Mouse (Mus musculus) cerebellum, adult (tissue): ENCODE results near the gene C5ar2.
"Not testable (repeated sequence)": the region's sequence is repeated elsewhere in the genome, so short reads cannot be mapped to it uniquely, and the experiment has no call there.

Experiments
- ATAC-seq: cut with Nextera tagmentation; 2 replicates; pipeline ENCODE4 v1.9.2; 2017; ENCODE audit warnings: mild to moderate bottlenecking, moderate library complexity, mixed read lengths; ENCODE audit not compliant: insufficient number of reproducible peaks, low FRiP score, low TSS enrichment

C5ar2 gene

DNA sequence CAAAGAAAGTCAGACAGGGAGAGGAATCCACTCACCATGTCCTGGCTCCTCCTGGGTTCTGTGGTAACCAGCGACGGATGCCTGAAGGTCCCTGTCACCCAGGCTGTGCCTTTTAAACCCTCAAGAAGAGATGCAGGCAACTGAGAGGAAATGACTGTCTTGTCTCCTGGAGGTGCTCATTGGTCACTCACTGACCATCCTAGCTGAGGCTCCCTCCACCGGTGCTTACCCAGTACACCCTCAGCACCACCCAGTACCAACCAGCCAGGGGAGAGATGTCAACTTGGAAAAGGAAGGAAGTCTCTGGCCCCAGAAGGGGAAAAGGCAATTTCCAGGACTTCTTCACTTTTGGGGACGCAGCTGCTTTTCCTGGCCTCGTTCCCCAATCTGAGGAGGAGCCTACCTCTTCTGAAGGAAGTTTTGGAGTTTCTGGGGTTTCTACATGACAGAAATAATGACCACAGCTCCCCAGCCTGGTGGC lies 15.2 kb upstream of the C5ar2 start, which contains the start of gene C5ar1:
Gene C5ar1 (minus strand): TSS at position 431 of the 481 bp plus-strand sequence.
- no peak for ATAC-seq

DNA sequence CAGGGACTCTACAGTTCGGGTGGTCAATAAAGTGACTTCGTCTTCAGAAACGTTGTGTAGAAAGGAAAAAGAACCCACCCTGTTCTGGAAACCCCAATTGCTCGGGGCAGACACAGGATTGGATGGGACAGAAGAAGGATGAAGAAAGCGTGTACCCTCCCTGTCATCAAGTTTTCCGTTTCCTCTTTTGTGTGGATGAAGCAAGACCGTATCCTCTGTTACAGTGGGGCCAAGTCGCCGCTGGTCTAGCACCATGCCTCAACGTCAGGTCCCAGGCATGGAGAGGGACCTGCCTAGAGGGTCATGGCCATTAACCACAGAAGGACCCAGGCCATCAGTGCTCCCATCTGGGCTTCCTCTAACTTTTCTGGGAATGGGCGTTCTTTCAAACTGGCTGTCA lies 13.9 kb upstream of the C5ar2 start:
- ATAC-seq = no peak

DNA sequence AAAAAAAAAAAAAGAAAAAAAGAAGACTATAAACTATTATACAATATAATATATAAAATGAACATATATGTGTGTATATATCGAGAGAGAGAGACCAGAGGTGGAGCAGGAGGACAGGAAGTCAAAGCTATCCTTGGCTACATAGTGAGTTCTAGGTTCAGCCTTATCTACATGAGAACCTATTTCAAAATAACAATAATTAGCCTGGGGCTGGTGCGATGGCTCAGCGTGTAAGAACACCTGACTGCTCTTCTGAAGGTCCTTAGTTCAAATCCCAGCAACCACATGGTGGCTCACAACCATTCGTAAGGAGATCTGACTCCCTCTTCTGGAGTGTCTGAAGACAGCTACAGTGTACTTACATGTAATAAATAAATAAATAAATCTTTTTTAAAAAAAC lies 12.0 kb upstream of the C5ar2 start:
- not testable (repeated sequence) for ATAC-seq

DNA sequence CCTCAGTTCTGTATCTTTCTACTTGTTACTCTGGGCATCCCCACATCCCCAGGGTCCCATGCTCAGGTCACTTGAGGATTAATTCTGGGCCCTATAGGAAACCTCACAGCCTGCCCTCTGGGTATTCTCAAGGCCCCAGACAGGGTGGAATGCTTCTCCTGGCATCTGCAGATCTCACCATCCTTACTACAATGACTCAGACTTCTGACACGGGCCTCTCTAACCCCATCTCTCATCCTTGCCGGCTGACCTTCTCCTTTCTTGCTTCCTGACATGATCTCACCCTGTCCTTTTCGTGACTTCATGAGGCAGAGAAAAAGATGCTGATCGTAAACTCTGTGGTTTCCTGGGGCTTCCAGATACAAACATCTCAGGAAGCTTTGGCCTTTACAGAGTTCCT lies 10.2 kb upstream of the C5ar2 start:
- ATAC-seq = no peak

DNA sequence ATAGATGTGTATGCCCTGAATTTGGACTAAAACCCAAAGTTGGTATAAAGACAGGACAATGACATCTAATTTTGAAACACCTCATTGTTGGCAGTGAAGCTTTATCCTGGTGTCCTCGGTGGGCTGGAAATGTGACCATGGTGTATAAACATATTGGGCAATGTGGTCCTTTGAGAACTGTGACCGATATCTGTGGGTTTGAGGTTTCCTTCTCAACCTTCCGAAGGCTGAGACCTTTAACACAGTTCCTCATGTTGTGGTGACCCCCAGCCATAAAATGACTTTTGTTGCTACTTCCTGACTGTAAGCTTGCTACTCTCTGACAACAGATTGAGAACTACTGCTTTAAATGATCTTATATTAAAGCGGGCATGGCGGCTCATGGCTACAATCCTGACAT lies 6.7 kb upstream of the C5ar2 start:
- no peak for ATAC-seq

DNA sequence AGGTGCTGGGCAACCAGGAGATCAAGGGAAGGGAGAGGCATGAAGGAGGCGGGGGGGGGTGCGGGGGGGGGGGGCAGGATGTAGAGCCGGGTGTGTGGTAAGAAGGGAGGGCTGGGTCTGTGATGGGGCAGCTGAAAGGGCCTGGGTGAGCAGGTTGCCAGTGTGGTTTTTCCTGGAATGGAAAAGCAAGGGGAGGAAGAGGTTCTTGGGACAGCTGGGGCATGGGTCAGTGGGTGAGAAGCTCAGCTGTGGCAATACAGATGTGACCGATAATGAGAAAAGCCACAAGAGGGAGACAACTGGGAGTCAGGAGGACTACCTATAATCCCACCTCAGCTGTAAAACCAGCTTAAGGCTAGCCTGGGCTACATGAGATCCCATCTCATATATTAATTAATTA lies 2.0 kb upstream of the C5ar2 start:
- no peak for ATAC-seq

DNA sequence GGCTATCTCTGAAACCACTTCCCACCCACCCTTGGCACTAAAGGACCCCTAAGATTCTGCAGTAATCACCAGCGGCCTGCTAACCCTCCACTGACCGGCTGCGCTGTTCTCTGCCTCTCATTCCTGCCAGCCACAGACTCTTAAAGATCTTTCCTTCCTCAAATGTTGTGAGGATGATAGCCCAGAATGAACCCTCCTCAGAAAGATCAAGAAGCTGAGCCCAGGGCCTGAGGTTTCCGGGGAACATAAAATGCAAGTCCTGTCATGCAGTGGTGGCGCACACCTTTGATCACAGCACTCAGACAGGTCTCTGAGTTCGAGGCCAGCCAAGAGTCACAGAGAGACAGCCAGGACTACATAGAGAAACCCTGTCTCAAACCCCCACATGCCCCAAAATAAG lies 1.8 kb downstream of the C5ar2 start:
- ATAC-seq = no peak

DNA sequence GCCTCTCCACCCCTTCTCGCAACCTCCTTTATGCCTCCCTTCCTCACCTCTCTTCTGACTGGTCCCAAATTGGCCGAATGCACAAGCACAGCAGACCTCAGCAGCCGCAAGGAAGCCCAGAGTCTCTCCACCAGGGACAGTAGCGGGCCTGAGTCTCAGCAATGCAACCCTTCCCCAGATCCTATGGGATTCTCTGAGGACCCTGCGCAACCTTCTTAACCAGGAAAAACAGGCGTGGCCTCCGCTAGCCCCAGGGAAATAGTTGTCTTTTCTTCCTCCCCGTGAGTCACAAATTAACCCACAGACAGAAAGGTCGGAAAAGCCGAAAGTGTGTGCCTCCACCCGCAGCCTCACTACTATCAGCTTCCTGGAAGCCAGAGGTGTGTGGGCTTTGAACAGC lies 2.2 kb downstream of the C5ar2 start:
- ATAC-seq = no peak

DNA sequence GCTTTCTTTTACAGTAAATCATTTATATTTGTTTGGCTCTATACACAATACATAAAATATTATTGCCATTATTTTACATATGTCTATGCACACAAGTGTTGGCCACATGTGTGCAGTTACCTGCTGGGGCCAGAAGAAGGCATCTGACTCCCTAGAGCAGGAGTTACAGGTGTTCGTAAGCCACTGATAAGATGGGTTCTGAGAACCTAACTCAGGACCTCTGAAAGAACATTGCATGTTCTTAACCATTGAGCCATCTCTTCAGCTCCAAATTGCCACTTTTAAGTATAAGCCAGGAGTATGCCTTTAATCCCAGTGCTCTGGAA lies 3.0 kb downstream of the C5ar2 start:
- no peak for ATAC-seq

DNA sequence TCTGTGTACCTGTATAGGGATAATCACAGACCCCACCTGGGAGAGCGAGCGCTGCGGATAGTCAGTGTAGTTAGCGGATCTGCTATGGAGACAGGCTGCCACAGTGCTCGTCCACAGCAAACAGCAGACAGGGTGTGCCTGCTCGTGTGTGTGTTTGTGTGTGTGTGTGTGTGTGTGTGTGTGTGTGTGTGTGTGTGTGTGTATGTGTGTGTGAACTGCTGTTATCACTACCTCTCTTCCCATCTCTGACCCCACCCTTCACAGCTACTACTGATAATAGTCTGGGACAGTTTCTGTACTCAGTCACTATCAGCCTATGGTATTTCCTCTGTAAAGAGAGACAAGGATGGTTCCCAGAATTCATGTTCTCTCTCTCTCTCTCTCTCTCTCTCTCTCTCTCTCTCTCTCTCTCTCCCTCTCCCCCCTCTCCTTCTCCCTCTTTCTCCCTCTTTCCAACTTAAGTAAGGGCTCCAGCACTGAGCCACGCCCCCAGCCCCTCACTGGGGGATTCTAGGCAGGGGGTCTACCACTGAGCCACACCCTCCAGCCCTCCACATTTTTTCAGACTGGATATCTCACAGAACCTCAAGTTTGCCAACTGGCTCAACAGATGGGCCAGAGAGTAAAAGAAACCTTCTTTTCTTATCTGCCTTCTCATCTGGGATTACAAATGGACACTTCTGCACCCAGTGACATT lies 3.5 kb downstream of the C5ar2 start:
- no peak for ATAC-seq

DNA sequence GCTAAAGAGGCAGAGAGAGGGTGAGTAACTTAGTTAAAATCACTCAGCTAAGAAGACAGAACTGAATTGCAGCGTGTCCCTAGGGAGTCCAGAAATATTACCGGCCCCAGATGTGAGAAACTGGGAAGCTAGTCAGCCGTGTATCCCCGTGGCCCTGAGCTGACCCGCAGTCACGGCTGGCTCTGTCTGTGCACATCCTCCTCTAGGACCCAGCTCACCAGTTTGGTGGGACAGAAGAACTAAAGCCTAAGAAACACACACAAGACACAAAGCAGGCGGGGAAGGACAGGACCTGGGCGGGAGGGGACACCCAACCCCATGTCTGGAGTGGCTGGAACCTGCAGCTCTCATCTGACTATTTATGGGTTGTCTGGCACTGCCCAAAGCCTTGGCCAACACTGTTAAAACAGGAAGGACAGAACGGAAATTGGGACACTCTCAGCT lies 4.4 kb downstream of the C5ar2 start:
- peak; percentile 66; the same call in 1 of the 2 replicates for ATAC-seq

DNA sequence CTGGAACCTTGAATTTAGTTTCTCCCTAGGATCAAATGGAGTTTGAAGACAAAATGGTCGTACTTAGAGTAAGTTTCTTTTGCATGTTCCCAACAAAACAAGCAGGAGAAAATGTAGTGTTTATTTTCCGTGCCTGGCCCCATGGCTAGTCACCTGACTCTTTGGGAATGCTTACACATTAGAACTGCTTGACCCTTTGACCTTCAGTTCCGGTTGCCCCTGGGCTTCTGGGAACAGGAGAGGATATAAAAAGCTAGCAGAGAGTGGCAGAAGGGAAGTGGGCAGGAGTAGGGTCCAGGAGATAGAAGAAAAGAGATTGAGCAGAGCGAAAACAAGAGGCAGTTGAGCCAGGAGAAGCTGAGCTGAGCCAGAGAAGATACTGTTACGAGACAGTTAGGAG lies 14.1 kb downstream of the C5ar2 start:
- ATAC-seq = no peak

DNA sequence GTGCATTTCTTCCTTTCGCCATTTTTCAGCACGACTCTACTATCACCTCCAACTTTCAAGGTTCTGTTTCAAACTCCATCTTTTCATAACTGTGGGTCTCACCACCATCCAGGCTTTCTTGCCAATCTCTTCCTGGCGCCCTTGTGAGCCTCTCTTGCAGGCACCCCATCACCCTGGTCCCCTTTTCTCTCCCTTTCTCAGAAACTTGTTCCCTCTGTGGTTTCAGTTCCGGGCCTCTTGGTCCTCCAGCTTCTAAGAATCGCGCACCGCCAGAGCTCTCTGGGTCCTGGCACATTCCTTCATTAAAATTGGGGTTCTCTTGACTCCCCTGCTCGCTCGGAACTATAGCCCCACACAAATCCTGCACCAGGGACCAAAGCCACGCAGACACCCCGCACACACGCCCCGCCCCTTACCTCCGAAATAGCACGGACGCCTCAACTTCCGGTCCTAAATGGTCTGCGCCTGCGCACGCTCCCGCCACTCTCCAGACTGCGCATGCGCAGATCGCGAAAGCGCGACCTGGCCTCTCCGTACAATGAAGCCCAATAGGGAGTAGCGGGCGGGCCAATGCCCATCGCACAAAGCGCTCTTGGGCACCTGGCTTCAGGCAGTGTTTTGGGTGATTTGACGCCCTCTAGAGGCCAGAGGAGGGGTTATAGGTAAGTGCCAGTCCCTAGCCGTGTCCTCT lies 22.2 kb downstream of the C5ar2 start, which contains the start of gene Dhx34:
Gene Dhx34 (minus strand): TSS at position 456 of the 691 bp plus-strand sequence.
- ATAC-seq = peak; percentile 99

DNA sequence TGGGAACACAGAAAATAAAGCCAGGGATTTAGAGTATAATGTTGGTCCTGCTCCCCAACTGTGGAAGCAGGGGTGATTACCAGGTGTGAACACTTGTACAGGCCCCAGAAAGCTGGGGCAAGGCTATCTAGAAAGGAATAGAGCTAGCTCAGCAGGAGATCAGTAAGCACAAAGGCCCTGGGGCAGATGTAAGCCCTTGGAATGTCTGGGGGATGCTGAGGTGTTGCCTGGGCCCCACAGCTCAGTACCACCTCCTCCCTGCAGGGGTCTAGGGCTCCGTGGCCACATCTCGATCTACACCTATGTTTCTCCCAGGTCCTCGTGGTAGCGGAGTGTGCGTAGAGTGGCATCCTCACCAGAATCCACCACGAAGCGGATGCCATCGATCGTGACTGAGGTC lies 30.0 kb downstream of the C5ar2 start:
- ATAC-seq = no peak

DNA sequence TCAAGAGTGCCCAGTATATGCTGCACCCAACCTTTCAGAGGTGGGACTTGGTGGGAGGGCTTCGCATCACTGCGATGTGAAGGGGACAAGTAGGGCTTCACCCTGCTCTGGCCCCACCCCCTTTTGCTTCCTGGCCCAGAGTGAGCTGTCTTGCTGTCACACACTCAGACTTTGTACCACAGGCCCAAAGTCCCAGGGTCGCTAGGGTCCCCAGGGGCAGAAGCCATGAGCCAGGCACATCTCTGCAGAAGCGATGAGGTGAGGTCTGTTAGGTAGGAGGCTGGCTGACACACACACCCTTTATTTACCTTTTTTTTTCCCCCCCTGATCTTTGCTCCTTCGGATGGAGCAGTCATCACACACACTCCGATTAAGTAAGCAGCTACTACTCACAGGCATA lies 30.8 kb downstream of the C5ar2 start:
- no peak for ATAC-seq

DNA sequence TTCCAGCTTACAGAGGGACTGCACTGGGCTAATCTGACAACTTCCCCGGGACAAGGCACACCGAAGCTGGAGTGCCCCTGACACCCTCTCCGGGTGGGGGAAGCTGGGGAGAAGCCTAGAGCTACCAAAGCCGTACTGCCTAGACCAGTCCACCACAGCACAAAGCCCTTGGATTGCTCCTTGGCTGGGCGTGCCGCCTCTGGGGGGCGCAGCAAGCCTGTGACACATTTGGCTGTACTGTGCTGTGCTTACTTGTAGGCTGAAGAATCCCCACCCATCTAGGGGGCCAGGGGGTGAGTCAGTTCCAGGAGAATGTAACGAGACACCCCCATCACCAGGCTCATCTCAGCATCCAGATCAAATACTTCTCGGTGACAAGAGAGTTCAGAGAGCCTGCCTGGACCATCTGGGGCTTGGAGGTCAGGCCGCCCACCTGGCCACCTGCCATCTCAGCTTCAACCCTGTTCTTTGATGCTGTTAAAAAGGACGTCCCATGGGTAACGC lies 33.0 kb downstream of the C5ar2 start:
- ATAC-seq = no peak

DNA sequence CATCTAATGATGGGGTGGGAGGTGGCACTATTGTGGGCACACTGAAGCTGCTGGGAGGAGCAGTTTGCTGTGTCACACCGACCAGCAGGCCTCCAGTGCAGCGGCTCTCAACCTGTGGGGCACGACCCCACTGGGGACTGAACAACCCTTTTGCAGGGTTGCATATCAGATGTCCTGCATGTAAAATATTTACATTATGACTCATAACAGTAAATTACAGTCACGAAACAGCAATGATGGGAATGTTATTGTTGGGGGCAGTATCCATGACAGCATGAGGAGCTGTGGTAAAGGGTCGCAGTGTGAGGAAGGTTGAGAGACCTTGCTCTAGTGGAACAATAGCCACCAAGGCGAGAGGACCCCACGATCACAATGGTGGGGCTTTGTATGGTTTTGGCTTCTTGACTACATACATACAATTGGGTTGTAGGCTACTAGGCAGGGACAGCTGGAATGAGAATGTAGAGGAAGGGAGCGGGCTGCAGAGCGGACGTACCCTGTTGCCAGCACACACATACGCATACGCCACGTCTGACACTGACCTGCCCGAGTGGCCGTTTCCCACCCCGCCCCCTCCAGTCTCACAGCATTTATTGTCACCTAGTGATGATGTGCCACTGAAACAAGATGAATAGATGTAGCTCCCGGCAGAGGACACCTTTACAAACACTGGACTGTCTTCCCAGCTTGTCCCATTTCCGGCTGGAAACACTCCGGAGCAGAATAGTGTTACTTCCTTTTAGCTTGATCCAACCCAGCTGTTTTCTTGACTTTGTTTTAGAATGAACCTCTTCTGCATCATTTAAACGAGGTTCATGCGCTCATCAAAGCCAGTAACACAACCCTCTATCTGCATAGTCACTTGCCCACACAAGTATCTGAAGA lies 34.9 kb downstream of the C5ar2 start:
- no peak for ATAC-seq

DNA sequence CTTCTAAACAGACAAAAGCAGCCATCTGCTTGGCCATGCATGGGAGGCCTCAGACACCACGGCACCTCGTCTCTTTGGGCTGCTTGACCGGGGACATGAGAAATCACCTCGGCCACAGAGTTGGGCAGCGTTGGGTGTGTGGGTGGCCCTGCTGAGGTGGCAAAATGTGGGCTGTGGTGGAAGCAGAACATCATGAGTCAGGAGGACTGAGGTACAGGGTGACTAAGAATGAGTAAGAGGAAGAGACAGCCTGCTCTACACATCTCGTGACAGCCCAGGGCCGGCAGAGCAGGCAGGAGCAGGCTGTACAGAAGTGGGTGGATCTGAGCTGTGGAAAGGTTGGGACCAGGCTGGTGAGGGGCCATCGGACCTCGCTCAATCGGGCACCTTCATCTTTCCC lies 36.5 kb downstream of the C5ar2 start:
- ATAC-seq = no peak

DNA sequence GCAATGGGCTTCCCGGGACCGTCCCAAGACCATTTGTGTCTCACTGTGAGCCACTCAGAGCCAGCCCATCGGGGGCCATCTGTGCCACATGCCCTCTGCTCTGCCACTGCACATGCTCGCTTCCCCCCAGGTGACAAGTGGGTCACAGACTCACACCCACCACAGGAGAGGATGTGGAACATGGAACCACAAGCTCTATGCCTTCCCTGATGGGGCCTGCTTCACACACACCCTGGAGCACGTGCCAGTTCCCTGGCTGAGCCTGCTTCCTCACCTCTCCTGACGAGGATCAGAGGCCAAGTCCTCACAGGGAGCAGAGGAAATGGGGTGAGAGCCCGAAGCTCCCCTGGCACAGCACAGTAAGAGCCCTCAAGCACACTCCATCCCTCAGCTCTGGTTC lies 36.9 kb downstream of the C5ar2 start:
- ATAC-seq = no peak

DNA sequence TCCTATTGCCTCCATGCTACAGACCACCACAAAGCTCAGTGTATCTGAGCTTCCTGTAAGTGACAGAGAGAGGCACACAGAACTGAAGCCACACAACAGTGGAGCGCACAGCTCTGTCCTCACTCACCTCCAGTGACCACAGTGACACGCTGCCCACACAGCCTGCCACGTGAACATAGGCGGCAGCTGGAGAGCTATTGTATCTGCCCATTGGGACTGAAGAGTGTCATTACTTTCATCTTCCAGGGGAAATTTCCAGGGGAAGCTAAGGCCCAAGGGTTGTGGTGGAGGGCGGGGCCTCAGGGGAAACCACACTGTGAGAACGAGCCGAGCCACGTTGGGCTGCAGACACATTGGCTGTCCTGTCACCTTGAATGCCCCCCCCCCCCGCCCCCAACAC lies 39.2 kb downstream of the C5ar2 start:
- ATAC-seq = no peak

DNA sequence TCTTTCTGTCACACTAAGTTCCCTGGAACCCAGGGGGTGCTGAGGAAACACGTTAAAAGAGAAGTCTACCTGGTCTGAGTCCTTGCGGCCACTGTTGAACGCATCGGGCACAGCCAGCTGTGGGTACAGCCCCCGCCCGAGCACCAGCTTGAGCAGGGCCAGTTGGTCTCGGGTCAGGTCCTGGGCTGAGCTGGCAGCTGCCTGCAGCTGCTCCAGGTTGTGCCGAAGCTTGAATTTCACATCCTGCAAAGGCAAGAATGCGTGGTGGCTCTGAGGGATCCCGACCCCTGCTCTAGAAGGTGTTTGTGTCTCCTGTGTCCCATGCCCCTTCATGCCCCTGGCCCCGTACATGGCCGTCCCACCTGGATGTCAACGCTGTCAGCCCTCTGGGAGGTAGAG lies 40.5 kb downstream of the C5ar2 start:
- no peak for ATAC-seq
